Mouse (Mus musculus): ENCODE data around the gene Hist1h2bc. TPM values are rescaled to one million over a fixed set of nuclear protein-coding genes. Genes with fewer than 3 reads are reported as not detected.
"Not testable (repeated sequence)": the region's sequence is repeated elsewhere in the genome, so short reads cannot be mapped to it uniquely, and the experiment has no call there.

The Hist1h2bc gene
- 16.8 TPM for polyA plus RNA-seq (2012; fragmentation: generic; extraction: Trizol)
- long read RNA-seq, experiment 1, transcript Hist1h2bc-201 (2 exons, 1,156 nt): major isoform, 35 of 36 reads
- long read RNA-seq, experiment 1, partial matches to known transcripts: 0 of 36 reads
- long read RNA-seq, experiment 1, other reads (novel, unspliced or antisense): 1 of 36 reads
- long read RNA-seq, experiment 2, partial matches to known transcripts: 0 of 3 reads
- long read RNA-seq, experiment 2, other reads (novel, unspliced or antisense): 0 of 3 reads

DNA sequence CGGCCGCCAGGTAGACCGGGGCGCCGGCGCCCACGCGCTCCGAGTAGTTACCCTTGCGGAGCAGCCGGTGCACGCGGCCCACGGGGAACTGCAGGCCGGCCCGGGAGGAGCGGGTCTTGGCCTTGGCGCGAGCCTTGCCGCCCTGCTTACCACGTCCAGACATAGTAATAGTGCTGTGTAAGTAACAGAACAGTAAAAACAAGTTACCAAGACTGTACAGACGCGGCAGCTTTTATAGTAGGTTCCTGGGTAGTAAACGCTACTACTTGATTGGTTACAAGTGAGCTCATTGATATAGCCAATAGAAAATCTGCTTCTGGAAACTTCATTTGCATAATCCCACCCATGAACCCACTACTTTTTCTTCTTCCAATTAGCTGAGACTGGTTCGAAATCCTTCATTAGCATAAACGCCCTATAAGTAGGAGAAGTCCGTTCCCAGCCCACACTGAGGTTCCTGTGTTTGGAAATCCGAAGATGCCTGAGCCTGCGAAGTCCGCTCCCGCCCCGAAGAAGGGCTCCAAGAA, at the start of gene Hist1h2bc, which contains the start of gene Hist1h2ac:
Gene Hist1h2bc (plus strand): TSS at position 445 of the 527 bp plus-strand sequence.
Gene Hist1h2ac (minus strand): TSS at position 194 of the 527 bp plus-strand sequence.
- H3K79me3 ChIP-seq (ENCODE audit: low read depth): no peaks in the 10 kb centered on the region
- no peaks in the 10 kb centered on the region for H3K27me3 ChIP-seq (ENCODE audit: control insufficient read depth, insufficient read depth, insufficient read length)
- H3ac ChIP-seq (ENCODE audit: control insufficient read depth, insufficient read length, low read depth): peak within 1 kb of the TSS; percentile 73
- H3K4me3 ChIP-seq (ENCODE audit: insufficient read depth, poor library complexity, severe bottlenecking): peak within 1 kb of the TSS; percentile 21
- peaks cover 6% of the 10 kb centered on the region for H3K79me2 ChIP-seq (ENCODE audit: control insufficient read depth, insufficient read depth)
- TF ChIP-seq USF1 (IDR thresholded peaks at IDR 0.05; ENCODE audit: low read depth) (no peak), CTCF (IDR thresholded peaks at IDR 0.05; ENCODE audit: control insufficient read depth, insufficient read depth, insufficient read length) (no peak), MYOG (IDR thresholded peaks at IDR 0.05; ENCODE audit: control insufficient read depth, extremely low read depth, insufficient read length) (no peak), MYOD1 (IDR thresholded peaks at IDR 0.05; ENCODE audit: control insufficient read depth, insufficient read length, low read depth) (no peak), MAX (IDR thresholded peaks at IDR 0.05) (no peak), FOSL1 (IDR thresholded peaks at IDR 0.05; ENCODE audit: insufficient read depth, low read length, poor library complexity, severe bottlenecking) (no peak), CEBPB (IDR thresholded peaks at IDR 0.05; ENCODE audit: low read depth) (no peak)
- no peaks in the 10 kb centered on the region for H3K36me3 ChIP-seq (ENCODE audit: control insufficient read depth, insufficient read depth)

DNA sequence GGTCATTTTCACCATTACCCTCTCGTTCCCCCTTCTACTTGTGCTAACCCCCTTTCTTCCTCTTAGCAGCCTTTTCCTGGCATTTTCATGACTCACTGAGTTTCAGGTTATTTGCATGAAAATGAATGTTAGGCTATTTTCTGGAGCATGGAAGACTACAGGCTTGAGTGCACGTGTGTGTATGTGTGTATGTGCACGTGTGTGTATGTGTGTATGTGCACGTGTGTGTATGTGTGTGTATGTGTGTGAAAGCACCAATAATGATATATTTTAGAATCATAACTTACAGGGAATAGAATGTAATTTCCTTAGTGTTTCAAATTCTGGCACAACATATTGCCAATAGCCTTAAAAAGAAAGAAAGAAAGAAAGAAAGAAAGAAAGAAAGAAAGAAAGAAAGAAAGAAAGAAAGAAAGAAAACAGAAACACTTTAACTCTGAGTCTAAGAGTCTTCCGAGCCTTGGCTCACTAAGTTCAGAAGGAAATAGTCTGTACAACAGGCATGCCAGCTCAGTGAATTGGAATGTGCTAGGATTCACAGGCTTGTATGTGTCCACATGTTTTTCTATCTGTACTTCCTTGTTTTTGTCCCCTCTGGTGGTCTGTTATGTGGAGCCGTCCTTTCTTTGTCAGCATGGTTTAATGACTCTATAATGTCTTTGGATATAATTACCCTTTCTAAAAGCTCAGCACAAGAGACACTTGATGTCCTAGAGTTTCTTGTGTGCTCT, 24.2 kb upstream of the Hist1h2bc start:
- TF ChIP-seq MYOG (IDR thresholded peaks at IDR 0.05; ENCODE audit: control insufficient read depth, extremely low read depth, insufficient read length) (no peak), CEBPB (IDR thresholded peaks at IDR 0.05; ENCODE audit: low read depth) (no peak), USF1 (IDR thresholded peaks at IDR 0.05; ENCODE audit: low read depth) (no peak), CTCF (IDR thresholded peaks at IDR 0.05; ENCODE audit: control insufficient read depth, insufficient read depth, insufficient read length) (no peak), MYOD1 (IDR thresholded peaks at IDR 0.05; ENCODE audit: control insufficient read depth, insufficient read length, low read depth) (no peak), FOSL1 (IDR thresholded peaks at IDR 0.05; ENCODE audit: insufficient read depth, low read length, poor library complexity, severe bottlenecking) (no peak), MAX (IDR thresholded peaks at IDR 0.05) (no peak)
- H3K79me3 ChIP-seq (ENCODE audit: low read depth): no peaks in the 10 kb centered on the region
- H3K27me3 ChIP-seq (ENCODE audit: control insufficient read depth, insufficient read depth, insufficient read length): no peaks in the 10 kb centered on the region
- H3K36me3 ChIP-seq (ENCODE audit: control insufficient read depth, insufficient read depth): no peaks in the 10 kb centered on the region
- no peak overlapping the region for H3K4me3 ChIP-seq (ENCODE audit: insufficient read depth, poor library complexity, severe bottlenecking)
- H3ac ChIP-seq (ENCODE audit: control insufficient read depth, insufficient read length, low read depth): no peak overlapping the region
- no peaks in the 10 kb centered on the region for H3K79me2 ChIP-seq (ENCODE audit: control insufficient read depth, insufficient read depth)

DNA sequence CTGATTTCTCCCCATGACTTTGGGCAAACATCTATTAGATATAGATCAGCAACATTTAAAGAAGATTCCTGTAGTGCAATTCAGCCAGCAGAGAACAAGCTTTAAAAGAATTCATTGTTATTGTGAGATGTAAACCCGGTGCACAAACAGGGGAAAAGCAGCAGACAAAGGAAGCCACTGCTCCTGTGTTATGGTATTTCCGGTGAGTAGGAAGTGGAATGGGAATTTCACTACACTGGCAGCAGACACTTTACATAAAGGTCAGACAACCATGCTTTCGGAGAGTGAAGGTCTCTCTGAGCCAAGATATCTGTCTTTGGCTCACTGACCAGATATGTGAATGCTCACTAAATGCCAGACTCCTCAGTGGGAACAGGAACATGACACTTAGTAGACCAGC, 21.5 kb upstream of the Hist1h2bc start:
- Histone ChIP-seq H3K79me2 (ENCODE audit: control insufficient read depth, insufficient read depth) (no peaks in the 10 kb centered on the region), H3K4me3 (ENCODE audit: insufficient read depth, poor library complexity, severe bottlenecking) (no peak overlapping the region), H3K36me3 (ENCODE audit: control insufficient read depth, insufficient read depth) (no peaks in the 10 kb centered on the region), H3K79me3 (ENCODE audit: low read depth) (no peaks in the 10 kb centered on the region), H3ac (ENCODE audit: control insufficient read depth, insufficient read length, low read depth) (no peak overlapping the region), H3K27me3 (ENCODE audit: control insufficient read depth, insufficient read depth, insufficient read length) (no peaks in the 10 kb centered on the region)
- no peak for TF ChIP-seq MYOD1 (IDR thresholded peaks at IDR 0.05; ENCODE audit: control insufficient read depth, insufficient read length, low read depth)
- TF ChIP-seq CTCF (IDR thresholded peaks at IDR 0.05; ENCODE audit: control insufficient read depth, insufficient read depth, insufficient read length): no peak
- no peak for TF ChIP-seq USF1 (IDR thresholded peaks at IDR 0.05; ENCODE audit: low read depth)
- no peak for TF ChIP-seq FOSL1 (IDR thresholded peaks at IDR 0.05; ENCODE audit: insufficient read depth, low read length, poor library complexity, severe bottlenecking)
- no peak for TF ChIP-seq MYOG (IDR thresholded peaks at IDR 0.05; ENCODE audit: control insufficient read depth, extremely low read depth, insufficient read length)
- TF ChIP-seq MAX (IDR thresholded peaks at IDR 0.05): no peak
- TF ChIP-seq CEBPB (IDR thresholded peaks at IDR 0.05; ENCODE audit: low read depth): no peak

DNA sequence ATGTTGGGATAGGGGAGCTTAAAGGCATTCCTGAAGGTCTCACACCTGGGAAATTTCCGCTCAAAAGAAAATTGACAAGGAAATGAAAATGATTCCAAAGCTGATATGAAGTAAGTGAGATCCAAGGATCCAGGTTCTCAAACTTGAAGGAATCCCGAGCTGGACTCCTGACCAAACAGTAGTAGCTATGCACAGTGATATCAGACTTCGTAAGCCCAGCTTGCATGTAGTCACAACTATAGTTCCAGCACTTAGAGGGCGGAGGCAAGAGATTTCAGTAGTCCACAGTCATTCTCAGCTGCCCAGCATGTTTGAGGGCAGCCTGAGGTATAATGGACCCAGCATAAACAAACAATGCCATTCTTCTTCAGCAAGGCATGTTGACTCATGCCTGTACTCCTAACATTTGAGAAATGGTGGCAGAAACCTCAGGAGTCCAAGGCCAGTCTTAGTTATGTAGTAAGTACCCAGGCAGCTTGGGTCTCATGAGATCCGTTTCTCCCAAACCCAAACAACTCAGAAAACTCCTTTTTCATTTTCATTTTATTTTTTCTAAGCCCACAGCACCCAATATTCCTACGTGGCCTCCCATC, 1.9 kb upstream of the Hist1h2bc start:
- H3K4me3 ChIP-seq (ENCODE audit: insufficient read depth, poor library complexity, severe bottlenecking): no peak overlapping the region
- H3K36me3 ChIP-seq (ENCODE audit: control insufficient read depth, insufficient read depth): no peaks in the 10 kb centered on the region
- H3K79me2 ChIP-seq (ENCODE audit: control insufficient read depth, insufficient read depth): peaks cover 6% of the 10 kb centered on the region

DNA sequence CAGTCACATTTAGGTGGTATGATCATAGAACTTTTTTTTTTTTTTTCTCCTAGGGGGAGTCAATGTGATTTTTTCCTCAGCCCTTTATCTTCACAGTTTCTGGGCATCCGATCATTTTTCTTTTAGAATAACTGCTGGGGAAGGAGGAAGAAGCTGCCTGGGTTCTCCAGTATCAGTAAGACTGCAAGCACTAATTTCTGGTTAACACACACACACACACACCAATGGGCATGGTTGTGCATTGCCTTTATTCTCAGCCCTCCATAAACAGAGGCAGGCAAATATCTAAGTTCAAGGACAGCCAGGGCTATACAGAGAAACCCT, 1.4 kb upstream of the Hist1h2bc start:
- peaks cover 6% of the 10 kb centered on the region for H3K79me2 ChIP-seq (ENCODE audit: control insufficient read depth, insufficient read depth)

More for the DNA sequence above, 1.9 kb upstream of the Hist1h2bc start:
- no peaks in the 10 kb centered on the region for H3K27me3 ChIP-seq (ENCODE audit: control insufficient read depth, insufficient read depth, insufficient read length)
- no peak overlapping the region for H3ac ChIP-seq (ENCODE audit: control insufficient read depth, insufficient read length, low read depth)
- no peak for TF ChIP-seq MYOG (IDR thresholded peaks at IDR 0.05; ENCODE audit: control insufficient read depth, extremely low read depth, insufficient read length)
- no peak for TF ChIP-seq MAX (IDR thresholded peaks at IDR 0.05)
- no peak for TF ChIP-seq CEBPB (IDR thresholded peaks at IDR 0.05; ENCODE audit: low read depth)
- TF ChIP-seq USF1 (IDR thresholded peaks at IDR 0.05; ENCODE audit: low read depth): no peak
- TF ChIP-seq MYOD1 (IDR thresholded peaks at IDR 0.05; ENCODE audit: control insufficient read depth, insufficient read length, low read depth): no peak
- no peak for TF ChIP-seq FOSL1 (IDR thresholded peaks at IDR 0.05; ENCODE audit: insufficient read depth, low read length, poor library complexity, severe bottlenecking)
- no peak for TF ChIP-seq CTCF (IDR thresholded peaks at IDR 0.05; ENCODE audit: control insufficient read depth, insufficient read depth, insufficient read length)
- H3K79me3 ChIP-seq (ENCODE audit: low read depth): no peaks in the 10 kb centered on the region

DNA sequence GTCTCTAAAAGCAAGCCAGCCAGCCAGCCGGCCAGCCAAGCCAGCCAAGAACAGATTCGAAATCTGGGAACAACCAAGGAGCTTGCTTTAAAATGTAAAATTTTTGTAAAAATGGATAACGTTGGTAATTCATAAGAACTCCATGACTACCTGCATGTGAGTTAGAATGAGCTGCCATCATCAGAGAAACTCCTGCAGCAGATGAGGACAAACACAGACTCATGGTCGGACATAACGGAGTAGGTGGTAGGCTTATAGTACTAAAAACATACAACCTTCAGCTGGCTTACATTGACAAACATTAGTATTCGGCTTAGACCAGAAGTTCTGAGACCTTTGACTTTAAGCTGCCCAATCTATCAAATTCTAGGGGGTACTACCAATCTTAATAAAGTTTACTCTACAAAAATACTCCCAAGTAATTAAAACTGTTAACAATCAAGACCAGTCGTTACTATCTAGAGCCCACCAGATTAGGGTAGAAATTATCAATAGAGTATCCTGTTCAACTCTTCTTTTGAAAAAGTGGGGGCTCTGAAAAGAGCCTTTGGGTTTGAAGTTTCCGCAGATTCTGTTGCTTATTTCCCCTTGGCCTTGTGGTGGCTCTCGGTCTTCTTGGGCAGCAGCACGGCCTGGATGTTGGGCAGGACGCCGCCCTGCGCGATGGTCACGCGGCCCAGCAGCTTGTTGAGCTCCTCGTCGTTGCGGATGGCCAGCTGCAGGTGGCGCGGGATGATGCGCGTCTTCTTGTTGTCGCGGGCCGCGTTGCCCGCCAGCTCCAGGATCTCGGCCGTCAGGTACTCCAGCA, 848 bp upstream of the Hist1h2bc start:
- H3K36me3 ChIP-seq (ENCODE audit: control insufficient read depth, insufficient read depth); H3K79me2 ChIP-seq (ENCODE audit: control insufficient read depth, insufficient read depth); H3K27me3 ChIP-seq (ENCODE audit: control insufficient read depth, insufficient read depth, insufficient read length); H3K79me3 ChIP-seq (ENCODE audit: low read depth): not testable (repeated sequence)
- Histone ChIP-seq H3ac (ENCODE audit: control insufficient read depth, insufficient read length, low read depth) (peak overlapping the region; percentile 73), H3K4me3 (ENCODE audit: insufficient read depth, poor library complexity, severe bottlenecking) (peak overlapping the region; percentile 21)

More for the DNA sequence above, 1.4 kb upstream of the Hist1h2bc start:
- H3K36me3 ChIP-seq (ENCODE audit: control insufficient read depth, insufficient read depth): no peaks in the 10 kb centered on the region
- peak overlapping the region; percentile 21 for H3K4me3 ChIP-seq (ENCODE audit: insufficient read depth, poor library complexity, severe bottlenecking)
- peak overlapping the region; percentile 73 for H3ac ChIP-seq (ENCODE audit: control insufficient read depth, insufficient read length, low read depth)
- no peak for TF ChIP-seq CTCF (IDR thresholded peaks at IDR 0.05; ENCODE audit: control insufficient read depth, insufficient read depth, insufficient read length)
- no peak for TF ChIP-seq MAX (IDR thresholded peaks at IDR 0.05)
- no peak for TF ChIP-seq MYOG (IDR thresholded peaks at IDR 0.05; ENCODE audit: control insufficient read depth, extremely low read depth, insufficient read length)
- H3K79me3 ChIP-seq (ENCODE audit: low read depth): no peaks in the 10 kb centered on the region
- H3K27me3 ChIP-seq (ENCODE audit: control insufficient read depth, insufficient read depth, insufficient read length): no peaks in the 10 kb centered on the region

DNA sequence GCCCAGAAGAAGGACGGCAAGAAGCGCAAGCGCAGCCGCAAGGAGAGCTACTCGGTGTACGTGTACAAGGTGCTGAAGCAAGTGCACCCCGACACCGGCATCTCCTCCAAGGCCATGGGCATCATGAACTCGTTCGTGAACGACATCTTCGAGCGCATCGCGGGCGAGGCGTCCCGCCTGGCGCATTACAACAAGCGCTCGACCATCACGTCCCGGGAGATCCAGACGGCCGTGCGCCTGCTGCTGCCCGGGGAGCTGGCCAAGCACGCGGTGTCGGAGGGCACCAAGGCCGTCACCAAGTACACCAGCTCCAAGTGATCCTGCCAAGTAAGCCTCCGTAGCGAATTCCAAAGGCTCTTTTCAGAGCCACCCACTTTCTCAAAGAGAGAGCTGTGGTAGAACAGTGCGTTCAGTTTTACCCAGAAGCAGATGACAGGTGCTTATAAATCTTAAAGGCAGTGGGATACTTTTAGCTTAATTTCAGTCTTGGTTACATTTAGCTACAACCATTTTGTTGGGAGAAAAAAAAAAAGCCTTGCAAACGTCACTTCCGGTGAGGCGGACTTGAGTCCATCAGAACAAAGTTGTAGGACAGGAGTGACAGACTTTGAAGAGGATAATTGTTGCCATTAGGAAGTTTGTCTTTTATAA, 421 bp downstream of the Hist1h2bc start:
- not testable (repeated sequence) for H3K79me3 ChIP-seq (ENCODE audit: low read depth); H3K79me2 ChIP-seq (ENCODE audit: control insufficient read depth, insufficient read depth); H3K36me3 ChIP-seq (ENCODE audit: control insufficient read depth, insufficient read depth); H3K27me3 ChIP-seq (ENCODE audit: control insufficient read depth, insufficient read depth, insufficient read length)
- H3ac ChIP-seq (ENCODE audit: control insufficient read depth, insufficient read length, low read depth): peak overlapping the region; percentile 40
- peak overlapping the region; percentile 15 for H3K4me3 ChIP-seq (ENCODE audit: insufficient read depth, poor library complexity, severe bottlenecking)
